Mouse (Mus musculus) brain, adult 10 weeks (tissue): Measurements from ENCODE around the gene Rnaseh2b. TPM values are rescaled to one million over a fixed set of nuclear protein-coding genes. Genes with fewer than 3 reads are reported as not detected.

Experiments
- polyA plus RNA-seq: library from polyadenylated mRNA; stranded (reverse); fragments of 350-450 nt; fragmentation: Illumina TruSeq; extraction: RNeasy Lipid Tissue Mini Kit (QIAGEN cat#74804); gene quantifications from one replicate; pipeline ENCODE4 v1.2.3, GENCODE M21; 2015; ENCODE audit warnings: low read depth, low replicate concordance

Gene Rnaseh2b
- 21.9 TPM for polyA plus RNA-seq

DNA sequence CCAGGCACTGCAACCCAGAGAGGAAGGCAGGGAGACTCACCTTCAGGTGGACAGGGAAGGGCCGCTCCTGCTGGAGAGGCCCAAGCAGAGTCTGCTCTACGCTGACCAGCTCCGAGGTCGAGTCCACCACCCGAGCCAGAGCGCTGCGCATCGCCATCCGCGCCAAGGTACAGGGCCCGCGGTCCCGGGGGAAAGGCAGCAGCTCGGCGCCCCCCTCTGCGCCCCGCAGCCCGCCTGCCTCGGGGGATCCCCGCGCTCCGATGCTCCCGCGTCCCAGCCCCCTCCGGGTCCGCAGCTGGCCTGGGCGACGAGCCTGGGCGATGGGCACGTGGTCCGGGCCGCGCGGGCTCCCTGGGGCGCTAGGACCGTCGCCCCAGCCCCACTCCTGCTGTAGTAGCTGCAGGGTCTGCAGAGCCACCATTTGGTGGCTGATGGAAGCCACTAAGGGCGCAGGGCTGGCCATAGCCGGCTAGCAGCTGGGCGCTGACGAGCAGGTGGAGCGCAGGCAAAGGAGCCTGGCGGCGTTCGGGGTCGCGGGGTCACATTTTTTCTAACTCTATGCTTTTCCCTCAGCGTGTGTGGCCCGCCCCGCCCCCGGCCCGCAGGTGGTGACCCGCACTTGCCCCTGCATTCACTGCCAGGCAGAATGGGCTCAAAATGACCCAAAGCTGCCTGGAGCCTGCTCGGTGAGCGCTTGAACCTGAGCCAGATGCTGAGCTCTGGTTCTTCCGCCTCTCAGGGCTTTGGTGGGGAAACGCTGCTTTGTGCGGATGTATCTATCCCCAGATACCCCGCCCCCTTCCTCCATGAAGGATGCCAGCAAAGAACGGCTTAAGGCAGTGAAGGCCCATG lies at the start of gene Rnaseh2b, which contains the start of gene Dleu7:
TSS of gene Rnaseh2b (plus strand) at position 102 of the 852 bp plus-strand sequence.
TSS of gene Dleu7 (minus strand) at position 560 of the 852 bp plus-strand sequence.

Other genes starting within 250 kb of the Rnaseh2b start
- 14.7 TPM for gene Dleu7, start 458 bp downstream of the Rnaseh2b start, polyA plus RNA-seq
- 0.27 TPM for gene Gucy1b2, start 163.7 kb downstream of the Rnaseh2b start, polyA plus RNA-seq